Mouse (Mus musculus): Measurements from ENCODE around the gene Pold4.

Pold4 gene

DNA sequence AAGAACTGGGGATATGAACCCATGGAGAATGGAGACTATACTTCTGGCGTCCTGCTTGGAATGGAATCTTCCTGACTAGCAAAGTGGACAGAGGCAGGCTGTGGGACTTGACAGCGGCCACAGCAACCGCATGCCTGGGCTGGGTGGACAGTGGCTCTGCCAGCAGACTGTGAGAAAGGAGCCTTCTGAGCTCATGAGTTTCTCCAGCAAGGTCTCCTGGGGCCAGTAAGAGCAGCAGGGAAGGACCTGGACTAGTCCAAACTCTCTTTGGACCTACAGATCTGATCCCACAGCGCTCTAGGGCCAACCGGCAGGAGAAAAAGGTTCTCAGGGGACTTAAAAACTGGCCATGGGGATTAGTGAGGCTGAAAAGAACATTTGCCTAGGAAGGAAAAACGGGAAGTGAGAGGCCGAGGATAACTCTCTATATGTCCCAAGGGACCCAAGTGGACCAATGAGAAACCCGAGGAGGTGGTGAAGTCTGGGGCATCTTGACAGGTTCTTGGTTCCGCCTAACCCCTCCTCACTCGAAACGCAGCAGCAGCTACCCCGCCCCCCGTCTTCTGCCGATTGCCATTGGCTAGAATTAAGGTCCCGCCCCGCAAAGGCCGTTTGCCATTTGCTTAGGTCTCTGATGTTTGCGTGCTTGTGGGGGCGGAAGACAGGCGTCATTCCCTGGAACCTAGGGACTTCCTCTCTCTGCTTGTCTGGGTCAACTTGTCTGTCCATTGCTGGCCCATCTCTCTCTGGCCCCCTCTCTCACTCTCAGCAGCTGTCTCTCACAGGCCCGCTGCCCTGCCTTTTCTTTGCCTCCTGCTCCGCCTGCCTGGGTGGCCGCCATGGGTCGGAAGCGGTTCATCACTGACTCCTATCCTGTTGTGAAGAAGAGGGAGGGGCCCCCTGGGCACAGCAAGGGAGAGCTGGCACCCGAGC lies at the start of gene Pold4:
Gene Pold4, plus strand, starts transcription at position 647 of the 933 bp plus-strand sequence.
- DNase-seq (ENCODE audit: low read depth, low spot score): peak; percentile 95

DNA sequence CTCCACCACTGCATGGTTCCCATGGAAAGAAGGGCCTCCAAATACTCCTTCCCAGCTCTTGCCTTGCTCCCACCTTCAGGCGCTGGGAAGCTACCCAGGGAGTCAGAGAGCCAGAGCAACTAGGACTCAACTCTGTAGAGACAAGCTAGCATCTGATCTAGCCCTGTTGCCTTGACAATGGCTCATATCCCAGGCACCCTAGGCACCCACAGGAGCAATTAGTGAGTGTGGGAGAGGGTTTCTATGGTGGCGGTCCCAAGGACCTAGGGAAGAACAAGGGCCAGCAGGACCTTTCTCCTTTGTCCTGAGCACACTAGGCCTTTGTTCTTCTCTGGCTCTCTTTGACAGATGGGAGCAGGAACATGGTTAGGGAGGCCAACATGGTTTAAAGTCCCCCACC lies 48.0 kb upstream of the Pold4 start:
- no peak for DNase-seq (ENCODE audit: low read depth, low spot score)

DNA sequence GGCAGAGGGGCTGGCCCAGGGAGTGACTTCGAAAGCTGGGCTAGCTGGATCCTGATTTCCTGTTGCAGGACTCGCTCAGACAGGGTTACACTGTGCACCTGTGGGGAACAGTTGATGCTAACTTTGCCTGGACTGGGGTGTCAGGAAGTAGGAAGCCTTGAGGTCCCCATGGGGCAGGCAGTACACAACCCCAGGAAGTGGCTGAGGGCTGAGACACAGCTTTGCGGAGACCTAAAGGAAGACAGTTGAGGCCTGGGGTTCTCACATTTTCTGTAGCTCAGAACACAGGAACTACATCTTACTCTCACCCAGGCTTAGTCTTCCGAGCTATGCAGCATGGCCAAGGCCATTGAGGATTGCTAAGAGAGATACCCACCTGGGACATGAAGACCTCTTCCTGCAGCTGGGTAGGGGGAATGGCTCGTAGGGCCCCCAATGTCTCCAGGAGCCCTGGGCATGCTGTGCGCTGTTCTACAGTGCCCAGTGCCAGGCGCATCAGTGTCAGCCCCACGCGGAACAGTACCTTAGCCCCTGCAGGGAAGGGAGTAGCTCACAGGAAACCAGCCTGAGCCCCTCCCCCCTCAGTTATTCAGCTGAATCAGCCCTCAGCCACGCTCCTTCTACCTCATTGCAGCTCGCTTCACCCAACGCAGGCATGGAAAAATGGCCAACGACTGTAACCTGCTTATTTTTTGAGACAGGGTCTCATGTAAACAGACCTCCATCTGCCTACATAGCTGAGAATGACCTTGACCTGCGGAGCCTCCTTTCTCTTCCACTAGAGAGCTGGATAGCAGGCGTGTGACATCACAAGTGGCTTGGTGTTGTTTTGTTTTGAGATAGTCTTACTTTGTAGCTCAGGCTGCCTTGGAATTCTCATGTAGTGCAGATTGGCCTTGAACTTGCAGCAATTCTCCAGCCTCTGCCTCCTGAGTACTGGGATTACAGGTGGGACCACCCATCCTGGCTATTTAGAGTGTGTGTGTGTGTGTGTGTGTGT lies 46.4 kb upstream of the Pold4 start:
- DNase-seq (ENCODE audit: low read depth, low spot score): peak; percentile 61

DNA sequence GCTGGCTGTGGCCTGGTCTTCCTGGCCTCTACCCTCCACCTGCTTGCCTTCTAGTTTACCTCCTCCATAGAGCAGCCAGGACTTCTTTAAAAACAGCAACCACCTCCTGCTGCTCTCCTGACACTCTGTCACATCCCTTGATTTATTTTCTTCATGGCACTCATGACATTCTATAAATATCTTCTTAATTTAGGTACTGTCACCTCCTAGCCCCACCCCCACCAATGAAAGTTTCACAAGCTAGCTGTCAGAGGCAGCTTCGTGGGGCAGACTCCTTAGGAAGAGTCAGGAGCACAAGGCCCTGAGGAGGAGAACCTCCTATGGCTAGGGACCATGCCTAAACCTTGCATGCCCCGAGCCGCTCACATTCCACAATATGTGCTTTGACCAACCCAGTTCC lies 44.4 kb upstream of the Pold4 start:
- no peak for DNase-seq (ENCODE audit: low read depth, low spot score)

DNA sequence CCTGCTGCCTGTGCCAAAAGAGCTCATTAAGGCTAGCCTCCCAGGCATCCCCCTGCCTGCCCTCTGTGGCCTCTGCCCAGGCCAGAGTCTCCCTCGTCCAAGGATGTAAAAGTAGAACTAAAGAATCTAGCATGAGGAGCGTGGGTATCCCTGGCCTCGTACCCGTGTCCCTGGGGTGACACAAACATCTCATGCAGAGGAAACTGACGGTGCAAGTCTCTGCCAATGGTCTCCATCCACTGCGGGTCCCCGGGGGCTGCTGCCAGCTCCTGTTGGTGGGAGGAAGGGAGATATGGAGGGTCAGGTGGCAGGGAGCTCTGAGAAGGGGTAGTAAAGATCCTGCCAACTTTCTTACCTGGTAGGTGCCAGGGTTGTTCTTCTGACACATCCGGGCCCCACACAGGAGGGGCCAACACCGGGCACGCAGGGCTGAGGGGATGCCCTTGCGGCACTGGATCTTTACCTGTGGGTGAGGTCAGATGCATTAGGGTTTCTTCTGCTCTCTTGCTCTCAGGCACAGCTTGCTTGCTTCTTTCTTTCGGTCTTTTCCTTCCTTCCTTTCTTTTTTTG lies 42.6 kb upstream of the Pold4 start:
- no peak for DNase-seq (ENCODE audit: low read depth, low spot score)

DNA sequence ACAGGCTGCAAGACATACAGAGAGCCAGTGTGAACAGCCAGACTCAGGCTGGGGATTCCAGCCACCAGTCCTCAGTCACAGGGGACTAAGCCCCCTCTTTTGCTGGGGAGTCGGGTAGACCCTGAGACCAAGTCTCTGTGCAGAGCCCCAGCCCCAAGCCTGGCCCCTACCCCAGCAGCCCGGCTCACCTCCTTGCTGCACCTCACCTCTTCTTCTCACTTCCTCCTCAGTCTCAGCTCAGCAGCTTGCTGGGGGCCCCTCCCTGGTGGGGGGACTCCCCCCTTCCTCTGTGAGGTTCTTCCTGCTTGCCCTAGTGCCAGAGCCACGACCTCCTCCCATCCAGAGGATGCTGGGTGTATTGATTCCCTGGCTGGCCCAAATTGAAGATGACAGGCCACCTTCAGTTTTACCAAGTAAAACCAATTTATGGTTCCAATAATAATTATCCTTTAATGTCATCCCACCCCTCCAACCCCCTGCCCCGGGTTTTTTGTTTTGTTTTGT lies 40.8 kb upstream of the Pold4 start, which contains the start of gene Tbc1d10c:
Gene Tbc1d10c, minus strand, starts transcription at position 454 of the 504 bp plus-strand sequence.
- DNase-seq (ENCODE audit: low read depth, low spot score): no peak

DNA sequence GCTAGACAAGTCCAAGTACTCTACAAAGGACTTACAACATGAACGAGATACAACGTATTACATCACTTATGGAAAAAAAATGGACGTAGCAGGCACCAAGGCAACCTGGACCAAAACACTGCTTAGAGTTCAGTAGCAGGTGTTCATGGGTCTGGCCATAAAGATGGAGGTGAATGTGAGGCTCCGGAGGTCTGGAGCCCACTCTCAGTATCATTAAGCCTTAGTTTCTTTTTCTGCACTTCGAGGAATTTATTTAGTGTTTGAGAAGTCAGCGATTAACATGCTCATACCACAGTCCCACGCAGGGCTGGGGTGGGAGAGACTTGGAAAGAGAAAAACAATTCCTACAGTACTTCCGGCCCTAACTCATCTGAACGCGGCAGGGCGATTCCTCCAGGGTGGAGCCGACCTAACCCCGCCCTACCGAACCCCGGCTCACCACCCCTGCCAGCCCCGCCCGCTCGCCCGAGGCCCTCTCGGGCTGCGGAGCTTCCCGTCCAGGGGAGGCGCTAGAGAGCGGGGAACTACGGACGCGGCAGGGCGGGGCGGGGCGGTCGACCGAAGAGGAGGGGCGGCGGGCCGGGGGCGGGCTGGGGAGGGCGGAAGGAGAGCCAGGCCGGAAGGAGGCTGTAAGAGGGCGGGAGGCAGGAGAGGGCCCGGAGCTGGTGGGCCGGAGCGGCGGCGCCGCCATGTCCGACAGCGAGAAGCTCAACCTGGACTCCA lies 40.0 kb upstream of the Pold4 start, which contains the start of gene Ppp1ca:
Gene Ppp1ca, plus strand, starts transcription at position 538 of the 723 bp plus-strand sequence.
- peak; percentile 97 for DNase-seq (ENCODE audit: low read depth, low spot score)

DNA sequence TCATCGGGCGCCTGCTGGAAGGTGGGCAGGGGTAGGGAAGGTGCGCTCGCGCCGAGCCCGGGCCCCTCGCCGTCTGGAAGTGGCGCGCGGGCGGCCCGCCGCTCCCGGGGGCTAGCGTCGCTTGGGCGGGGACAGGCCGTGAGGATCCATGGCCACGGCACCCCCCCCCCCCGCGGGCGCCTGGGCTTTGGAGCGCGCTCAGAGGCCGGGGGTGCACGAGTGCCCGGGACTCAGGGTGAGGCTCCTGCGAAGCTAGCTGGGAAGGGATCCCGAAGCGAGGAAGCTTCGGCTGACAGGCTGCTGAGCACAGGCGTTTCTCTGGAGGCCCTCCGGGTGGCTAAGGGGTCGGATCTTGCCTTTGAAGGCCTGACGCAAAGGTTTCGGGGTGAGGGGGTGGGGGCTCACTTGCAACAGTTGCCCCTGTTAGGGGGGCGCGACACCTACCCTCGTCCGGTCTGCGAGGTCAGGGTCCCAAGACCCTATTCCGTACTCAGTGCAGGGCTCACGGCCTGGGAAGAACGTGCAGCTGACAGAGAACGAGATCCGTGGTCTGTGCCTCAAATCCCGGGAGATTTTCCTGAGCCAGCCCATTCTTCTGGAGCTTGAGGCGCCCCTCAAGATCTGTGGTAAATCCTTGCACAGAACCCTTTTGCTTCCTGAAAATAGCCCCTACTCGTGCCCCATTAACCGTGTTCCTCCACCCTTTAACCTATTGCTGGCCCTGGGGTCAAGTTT lies 39.3 kb upstream of the Pold4 start:
- no peak for DNase-seq (ENCODE audit: low read depth, low spot score)

DNA sequence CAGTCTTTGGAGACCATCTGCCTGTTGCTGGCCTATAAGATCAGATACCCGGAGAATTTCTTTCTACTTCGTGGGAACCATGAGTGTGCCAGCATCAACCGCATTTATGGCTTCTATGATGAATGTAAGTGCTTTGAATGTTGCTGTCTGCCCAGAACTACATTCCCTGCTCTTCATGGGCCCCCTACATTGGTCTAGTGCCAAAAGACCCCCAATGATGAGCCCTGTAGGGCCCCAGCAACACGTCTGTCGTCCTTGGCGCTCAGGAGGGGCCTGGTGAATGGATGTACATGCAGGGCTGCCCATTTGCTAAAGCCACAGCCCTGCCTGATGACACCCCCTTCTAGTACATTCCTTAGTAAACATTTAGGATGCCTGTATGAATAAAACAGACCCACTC lies 38.6 kb upstream of the Pold4 start:
- DNase-seq (ENCODE audit: low read depth, low spot score): no peak

DNA sequence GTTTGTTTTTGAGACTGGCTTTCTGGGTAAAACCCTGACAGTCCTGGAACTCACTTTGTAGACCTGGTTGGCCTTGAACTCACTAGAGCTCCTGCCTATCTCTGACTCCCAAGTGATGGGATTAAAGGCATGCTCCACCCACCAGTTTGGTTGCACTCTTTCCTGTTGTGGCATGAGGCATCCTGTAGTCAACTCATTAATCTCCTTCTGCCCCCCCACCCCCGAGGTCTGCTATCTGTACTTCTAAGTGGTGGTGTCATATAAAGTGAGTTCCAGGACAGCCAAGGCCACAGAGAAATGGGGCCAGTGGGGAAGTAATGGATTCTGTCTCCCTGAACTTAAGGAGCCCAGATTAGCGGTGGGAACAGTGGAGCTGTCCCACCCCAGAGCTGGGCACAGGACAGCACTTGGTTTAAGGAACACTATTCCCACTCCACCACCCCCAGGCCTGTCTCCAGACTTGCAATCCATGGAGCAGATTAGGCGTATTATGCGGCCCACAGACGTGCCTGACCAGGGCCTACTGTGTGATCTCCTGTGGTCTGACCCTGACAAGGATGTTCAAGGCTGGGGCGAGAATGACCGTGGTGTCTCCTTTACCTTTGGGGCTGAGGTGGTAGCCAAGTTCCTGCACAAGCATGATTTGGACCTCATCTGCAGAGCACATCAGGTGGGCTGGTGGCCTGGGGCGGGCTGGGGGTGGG lies 37.5 kb upstream of the Pold4 start:
- no peak for DNase-seq (ENCODE audit: low read depth, low spot score)

DNA sequence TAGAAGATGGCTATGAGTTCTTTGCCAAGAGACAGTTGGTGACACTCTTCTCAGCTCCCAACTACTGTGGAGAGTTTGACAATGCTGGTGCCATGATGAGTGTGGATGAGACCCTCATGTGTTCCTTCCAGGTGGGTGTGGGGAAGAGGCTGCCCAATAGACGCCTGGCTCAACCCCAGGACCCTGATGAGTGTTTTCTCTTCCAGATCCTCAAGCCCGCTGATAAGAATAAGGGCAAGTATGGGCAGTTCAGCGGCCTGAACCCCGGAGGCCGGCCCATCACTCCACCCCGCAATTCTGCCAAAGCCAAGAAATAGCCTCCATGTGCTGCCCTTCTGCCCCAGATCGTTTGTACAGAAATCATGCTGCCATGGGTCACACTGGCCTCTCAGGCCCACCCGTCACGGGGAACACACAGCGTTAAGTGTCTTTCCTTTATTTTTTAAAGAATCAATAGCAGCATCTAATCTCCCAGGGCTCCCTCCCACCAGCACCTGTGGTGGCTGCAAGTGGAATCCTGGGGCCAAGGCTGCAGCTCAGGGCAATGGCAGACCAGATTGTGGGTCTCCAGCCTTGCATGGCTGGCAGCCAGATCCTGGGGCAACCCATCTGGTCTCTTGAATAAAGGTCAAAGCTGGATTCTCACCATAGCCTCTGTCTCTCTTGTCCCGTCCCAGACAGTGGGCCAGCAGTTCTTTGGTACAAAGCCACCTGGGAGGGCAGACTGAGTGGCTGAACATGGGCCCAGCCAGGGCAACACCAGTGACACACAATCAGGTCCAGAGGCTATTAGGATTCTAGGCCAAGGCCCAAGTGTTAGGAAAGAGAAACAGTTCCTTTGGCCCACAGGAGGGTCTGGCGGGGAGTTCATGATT lies 36.7 kb upstream of the Pold4 start:
- DNase-seq (ENCODE audit: low read depth, low spot score): no peak

DNA sequence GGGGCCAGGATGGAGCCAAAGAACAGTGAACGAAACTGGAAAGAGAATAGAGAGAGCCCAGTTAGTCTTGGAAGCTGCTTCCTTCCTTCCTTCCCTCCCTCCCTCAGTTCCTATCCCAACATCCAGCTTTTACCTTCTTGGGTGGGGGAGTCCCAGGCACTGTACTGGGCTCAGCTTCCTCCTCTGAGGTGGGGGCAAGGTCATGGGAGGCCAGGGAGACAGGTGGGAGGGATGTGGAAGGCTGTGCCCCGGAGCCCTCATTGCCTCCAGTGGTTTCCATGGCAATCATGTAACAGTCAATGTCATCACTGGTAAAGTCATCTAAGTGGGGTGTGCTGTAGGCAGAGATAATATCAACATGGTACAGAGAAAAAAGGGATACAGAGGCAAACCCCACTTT lies 35.7 kb upstream of the Pold4 start:
- DNase-seq (ENCODE audit: low read depth, low spot score): no peak

DNA sequence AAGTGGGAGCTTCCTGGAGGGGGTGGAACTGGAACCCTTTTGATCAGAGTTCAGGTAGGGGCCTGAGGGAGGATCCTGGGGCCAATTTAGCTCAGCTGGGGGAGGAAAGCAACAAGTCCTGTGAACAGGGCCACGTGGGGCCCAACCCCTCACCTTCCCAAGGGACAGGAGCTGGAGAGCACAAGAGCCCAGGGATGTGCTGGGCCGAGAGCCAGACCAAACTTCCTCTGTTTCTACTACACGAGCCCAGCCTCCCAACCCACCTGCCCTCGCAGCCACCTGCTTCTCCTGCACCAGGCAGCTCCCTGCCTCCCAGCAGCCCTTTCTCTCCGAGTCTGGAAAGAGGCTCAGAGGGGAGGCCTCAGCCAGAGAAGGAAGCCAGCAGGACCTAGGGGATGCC lies 35.2 kb upstream of the Pold4 start:
- no peak for DNase-seq (ENCODE audit: low read depth, low spot score)

DNA sequence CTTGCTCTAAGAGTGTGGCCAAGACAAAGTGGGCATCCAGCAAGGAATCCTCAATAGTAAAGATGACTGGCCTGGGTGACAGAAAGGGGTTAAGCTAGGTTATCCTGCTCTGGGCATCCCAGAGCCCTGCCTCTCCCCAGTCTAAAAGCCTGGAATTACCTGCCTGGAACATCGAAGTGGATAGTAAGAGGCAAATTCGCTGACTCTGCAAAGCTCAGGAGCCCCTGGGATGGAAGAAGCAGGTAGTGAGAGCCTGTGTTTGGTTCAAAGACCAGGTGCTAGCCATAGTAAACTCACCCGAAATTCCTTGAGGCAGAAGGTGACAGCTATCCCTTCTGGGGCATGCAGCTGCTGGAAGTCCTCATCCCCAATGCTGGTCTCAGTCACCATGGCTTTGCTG lies 34.5 kb upstream of the Pold4 start:
- no peak for DNase-seq (ENCODE audit: low read depth, low spot score)

DNA sequence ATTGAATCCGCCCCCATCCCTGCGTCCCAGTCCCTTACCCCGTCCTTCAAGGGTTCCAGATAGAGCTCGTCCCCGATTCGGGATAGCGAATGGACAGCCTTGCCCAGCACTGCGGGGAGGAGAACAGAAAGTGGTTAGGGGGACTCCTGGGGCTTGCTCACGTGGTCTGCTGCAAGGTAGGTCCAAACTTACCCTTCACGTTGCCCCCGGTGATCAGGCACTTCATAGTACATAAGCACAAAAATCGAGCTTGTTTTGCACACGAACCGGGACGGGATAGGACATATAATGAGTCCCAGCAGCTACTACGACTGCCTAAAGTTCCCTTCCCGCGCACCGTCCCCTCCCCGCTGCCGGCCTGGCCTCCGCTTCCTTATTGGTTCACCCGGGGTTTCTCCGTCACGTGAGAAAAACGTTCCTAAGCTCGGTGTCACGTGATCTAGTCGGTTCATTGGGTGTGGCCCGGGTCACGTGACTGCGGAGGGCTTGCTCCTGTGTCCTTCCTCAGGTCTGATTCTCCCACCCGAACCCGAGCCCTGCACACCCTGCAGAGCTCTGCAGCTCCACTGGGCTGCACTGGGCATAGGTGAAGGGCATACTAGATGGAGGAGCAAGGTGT lies 30.3 kb upstream of the Pold4 start, which contains the start of gene Rad9a:
Gene Rad9a, minus strand, starts transcription at position 372 of the 619 bp plus-strand sequence.
- peak; percentile 99 for DNase-seq (ENCODE audit: low read depth, low spot score)

DNA sequence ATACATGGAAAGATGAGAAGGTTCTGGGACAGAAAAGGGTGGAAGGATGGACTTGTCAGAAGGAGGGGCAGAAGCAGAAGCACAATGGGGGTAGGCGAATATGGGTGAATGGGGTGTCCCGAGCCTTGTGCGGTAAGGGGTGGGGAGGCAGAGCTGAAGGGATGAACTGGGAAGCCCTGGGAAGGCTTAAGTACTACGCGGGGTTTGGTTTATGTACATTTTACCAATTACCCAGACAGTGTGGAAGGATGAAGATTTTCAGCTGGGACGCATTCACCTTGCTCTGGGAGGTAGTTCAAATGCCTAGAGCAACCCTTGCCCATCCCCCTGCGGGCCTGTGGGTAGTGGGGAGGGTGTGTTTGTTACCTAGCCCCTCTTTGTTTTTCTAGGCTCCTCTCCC lies 29.6 kb upstream of the Pold4 start:
- DNase-seq (ENCODE audit: low read depth, low spot score): no peak

DNA sequence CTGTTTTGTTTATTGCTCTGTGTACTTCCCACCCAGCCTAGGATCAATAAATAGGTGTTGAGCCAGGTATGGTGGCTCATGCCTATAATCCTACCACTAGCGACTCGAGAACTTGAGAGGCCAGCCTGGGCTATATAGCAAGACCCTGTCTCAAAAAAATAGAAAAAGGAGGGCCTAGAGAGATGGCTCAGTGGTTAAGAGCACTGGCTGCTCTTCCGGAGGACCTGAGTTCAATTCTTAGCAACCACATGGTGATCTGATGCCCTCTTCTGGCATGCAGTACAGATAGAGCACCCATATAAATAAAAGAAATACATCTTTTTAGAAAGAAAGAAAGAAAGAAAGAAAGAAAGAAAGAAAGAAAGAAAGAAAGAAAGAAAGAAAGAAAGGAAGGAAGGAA lies 28.6 kb upstream of the Pold4 start:
- no peak for DNase-seq (ENCODE audit: low read depth, low spot score)

Data from ZHBTc4 (cell line).